Mouse (Mus musculus): ENCODE measurements at regions not wholly inside any gene's neighbourhood (a gene's known extent, or its start where the extent isn't known, plus 50 kb on each side); places are given as distances from the start of the nearest gene placed in this dataset.

DNA sequence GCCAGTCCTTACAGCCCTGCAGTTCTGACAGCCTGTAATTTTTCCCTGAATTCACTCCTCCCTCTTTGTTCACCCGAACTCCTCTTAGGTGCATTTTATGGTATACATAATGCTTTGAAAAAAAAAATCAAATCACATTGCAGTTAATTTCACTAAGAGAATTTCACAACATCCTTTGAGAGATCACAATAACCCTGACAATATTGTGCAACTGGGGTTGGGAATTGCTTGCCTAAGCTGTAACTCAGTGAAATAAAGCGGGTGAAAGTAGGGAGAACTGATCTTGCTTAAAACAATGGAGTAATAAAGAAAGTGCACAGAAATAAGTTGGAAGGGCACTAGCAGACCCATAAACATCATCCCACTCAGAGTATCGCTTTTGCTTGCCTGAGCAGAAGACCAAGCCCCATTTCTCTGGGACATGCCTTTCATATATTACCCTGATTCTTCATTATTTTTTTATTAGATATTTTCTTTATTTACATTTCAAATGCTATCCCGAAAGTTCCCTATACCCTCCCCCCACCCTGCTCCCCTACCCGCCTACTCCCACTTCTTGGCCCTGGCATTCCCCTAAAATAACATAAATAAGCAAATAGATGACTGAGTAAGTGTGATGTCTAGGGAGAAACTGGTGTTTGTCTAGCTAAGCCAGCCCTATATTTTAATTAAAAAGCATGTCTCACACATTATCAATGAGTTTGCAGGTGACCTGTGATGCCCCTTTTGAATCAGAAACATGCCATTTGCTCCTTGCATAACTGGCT, 557.2 kb upstream of the Gm9747 start:
- Histone ChIP-seq H3K4me1 (ENCODE audit: control insufficient read depth in 2 of 2, insufficient read depth in 2 of 2, low read length in 2 of 2, poor library complexity in 1 of 2) (no peaks in the 10 kb centered on the region), H3K9me3 (ENCODE audit: control insufficient read depth, insufficient read depth, low read depth, low read length) (no peaks in the 10 kb centered on the region), H3K9ac (ENCODE audit: insufficient read depth, low read depth, low read length, poor library complexity, severe bottlenecking) (no peak overlapping the region), H3K27ac (ENCODE audit: insufficient read depth, low read depth, low read length, poor library complexity, severe bottlenecking) (no peak overlapping the region), H3K36me3 (ENCODE audit: control insufficient read depth, insufficient read depth, low read length, poor library complexity, severe bottlenecking) (no peaks in the 10 kb centered on the region), H3K4me3 (ENCODE audit: insufficient read depth in 1 of 2, low read depth in 1 of 2, low read length in 2 of 2, poor library complexity in 1 of 2, severe bottlenecking in 1 of 2) (no peak overlapping the region)
- DNase-seq (ENCODE audit: low read depth, low spot score): no peak
- in situ Hi-C loops (cut with MboI; ENCODE audit: low sequenced_read_pairs in 2 of 2, unreplicated experiment in 2 of 2): no loop called here
- TF ChIP-seq ZC3H11A (IDR thresholded peaks at IDR 0.05; ENCODE audit: borderline replicate concordance, low read depth, low read length): no peak
- TF ChIP-seq CHD2 (IDR thresholded peaks at IDR 0.05; ENCODE audit: low read depth, low read length): no peak
- TF ChIP-seq ZNF384 (IDR thresholded peaks at IDR 0.05; ENCODE audit: low read depth, low read length): no peak
- no peak for TF ChIP-seq MAFK (IDR thresholded peaks at IDR 0.05; ENCODE audit: insufficient read depth, low read depth, low read length)
- TF ChIP-seq HCFC1 (IDR thresholded peaks at IDR 0.05; ENCODE audit: borderline replicate concordance, insufficient read depth, low read length): no peak

DNA sequence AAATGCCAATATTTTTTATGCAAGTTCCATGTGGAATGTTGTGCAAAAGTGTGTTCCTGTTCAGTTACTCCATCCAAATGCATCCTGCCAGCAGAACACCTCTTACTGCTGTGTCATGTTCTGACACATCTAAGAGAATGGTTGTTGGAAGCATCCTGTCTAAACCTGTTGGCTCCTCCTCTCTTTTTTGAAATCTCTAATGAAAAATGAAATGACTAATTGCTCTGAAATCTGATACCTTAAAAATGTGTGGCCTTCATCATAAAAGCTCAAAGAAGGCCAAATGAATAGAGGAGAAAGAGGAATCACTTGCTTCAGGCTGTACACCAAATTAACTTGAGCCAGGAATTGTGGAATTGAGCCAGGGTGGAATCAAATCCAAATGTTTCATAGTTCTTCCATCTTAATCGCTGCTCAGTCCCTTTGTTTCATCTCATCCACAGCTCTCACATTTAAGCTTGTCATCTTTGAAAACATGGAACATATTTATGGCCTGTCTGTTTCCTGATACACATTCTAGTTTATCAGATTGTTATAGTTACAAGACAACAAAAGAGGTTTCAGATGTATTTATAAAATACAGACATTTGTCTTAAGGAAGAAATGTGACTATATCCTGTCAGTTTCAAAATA, 555.0 kb upstream of the Gm9747 start:
- no peak for TF ChIP-seq CHD2 (IDR thresholded peaks at IDR 0.05; ENCODE audit: low read depth, low read length)
- TF ChIP-seq ZC3H11A (IDR thresholded peaks at IDR 0.05; ENCODE audit: borderline replicate concordance, low read depth, low read length): no peak
- TF ChIP-seq MAFK (IDR thresholded peaks at IDR 0.05; ENCODE audit: insufficient read depth, low read depth, low read length): no peak
- TF ChIP-seq ZNF384 (IDR thresholded peaks at IDR 0.05; ENCODE audit: low read depth, low read length): no peak
- TF ChIP-seq HCFC1 (IDR thresholded peaks at IDR 0.05; ENCODE audit: borderline replicate concordance, insufficient read depth, low read length): no peak
- no peaks in the 10 kb centered on the region for H3K36me3 ChIP-seq (ENCODE audit: control insufficient read depth, insufficient read depth, low read length, poor library complexity, severe bottlenecking)
- in situ Hi-C loops (cut with MboI; ENCODE audit: low sequenced_read_pairs in 2 of 2, unreplicated experiment in 2 of 2): no loop called here
- no peak overlapping the region for H3K4me3 ChIP-seq (ENCODE audit: insufficient read depth in 1 of 2, low read depth in 1 of 2, low read length in 2 of 2, poor library complexity in 1 of 2, severe bottlenecking in 1 of 2)
- no peak for DNase-seq (ENCODE audit: low read depth, low spot score)
- no peak overlapping the region for H3K9ac ChIP-seq (ENCODE audit: insufficient read depth, low read depth, low read length, poor library complexity, severe bottlenecking)
- H3K4me1 ChIP-seq (ENCODE audit: control insufficient read depth in 2 of 2, insufficient read depth in 2 of 2, low read length in 2 of 2, poor library complexity in 1 of 2): no peaks in the 10 kb centered on the region
- no peaks in the 10 kb centered on the region for H3K9me3 ChIP-seq (ENCODE audit: control insufficient read depth, insufficient read depth, low read depth, low read length)
- H3K27ac ChIP-seq (ENCODE audit: insufficient read depth, low read depth, low read length, poor library complexity, severe bottlenecking): no peak overlapping the region

DNA sequence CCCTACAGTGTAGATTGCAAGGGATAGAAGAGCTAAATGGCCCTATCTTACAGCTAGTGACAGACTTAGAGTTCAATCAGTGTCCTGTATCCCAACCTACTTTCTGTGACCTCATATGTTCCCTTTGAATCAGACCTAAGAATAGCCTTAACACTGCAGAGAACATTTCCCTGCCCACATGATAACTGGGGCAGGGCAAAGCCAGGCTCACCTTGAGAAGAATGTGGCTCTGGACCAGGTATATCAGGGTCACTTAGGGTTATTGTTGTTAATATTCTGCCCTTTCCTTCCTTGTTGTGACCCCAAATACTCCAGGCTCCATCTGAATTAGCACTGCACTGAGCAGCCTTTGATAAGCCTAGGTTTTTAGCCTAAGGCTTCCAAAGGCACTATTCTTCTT, 536.8 kb upstream of the Gm9747 start:
- H3K36me3 ChIP-seq (ENCODE audit: control insufficient read depth, insufficient read depth, low read length, poor library complexity, severe bottlenecking): no peaks in the 10 kb centered on the region
- no peak overlapping the region for H3K27ac ChIP-seq (ENCODE audit: insufficient read depth, low read depth, low read length, poor library complexity, severe bottlenecking)
- H3K9me3 ChIP-seq (ENCODE audit: control insufficient read depth, insufficient read depth, low read depth, low read length): peaks cover 14% of the 10 kb centered on the region
- no peak overlapping the region for H3K4me3 ChIP-seq (ENCODE audit: insufficient read depth in 1 of 2, low read depth in 1 of 2, low read length in 2 of 2, poor library complexity in 1 of 2, severe bottlenecking in 1 of 2)
- in situ Hi-C loops (cut with MboI; ENCODE audit: low sequenced_read_pairs in 2 of 2, unreplicated experiment in 2 of 2): no loop called here
- H3K4me1 ChIP-seq (ENCODE audit: control insufficient read depth in 2 of 2, insufficient read depth in 2 of 2, low read length in 2 of 2, poor library complexity in 1 of 2): no peaks in the 10 kb centered on the region
- no peak for TF ChIP-seq CHD2 (IDR thresholded peaks at IDR 0.05; ENCODE audit: low read depth, low read length)
- no peak for TF ChIP-seq ZC3H11A (IDR thresholded peaks at IDR 0.05; ENCODE audit: borderline replicate concordance, low read depth, low read length)
- TF ChIP-seq HCFC1 (IDR thresholded peaks at IDR 0.05; ENCODE audit: borderline replicate concordance, insufficient read depth, low read length): no peak
- TF ChIP-seq MAFK (IDR thresholded peaks at IDR 0.05; ENCODE audit: insufficient read depth, low read depth, low read length): no peak
- TF ChIP-seq ZNF384 (IDR thresholded peaks at IDR 0.05; ENCODE audit: low read depth, low read length): no peak
- DNase-seq (ENCODE audit: low read depth, low spot score): no peak
- no peak overlapping the region for H3K9ac ChIP-seq (ENCODE audit: insufficient read depth, low read depth, low read length, poor library complexity, severe bottlenecking)

DNA sequence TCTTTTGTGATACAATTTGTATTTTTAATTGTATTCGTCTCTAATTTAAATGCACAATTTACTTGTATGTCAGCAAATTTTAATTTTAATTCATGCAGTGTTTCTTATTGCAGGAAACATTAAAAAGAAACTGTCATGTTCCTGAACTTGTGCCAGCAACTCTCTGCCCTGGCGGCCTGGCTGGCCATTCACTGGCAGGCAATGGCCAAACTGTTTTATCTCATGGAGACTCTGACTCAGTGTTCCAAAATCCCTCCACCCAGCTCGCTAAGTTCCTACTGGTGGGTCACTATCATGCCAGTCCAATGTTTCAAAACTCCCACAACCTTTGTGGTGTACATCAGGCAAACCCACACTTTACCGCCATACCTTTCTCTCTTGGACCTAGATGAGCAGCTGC, 523.7 kb upstream of the Gm9747 start:
- in situ Hi-C loops (cut with MboI; ENCODE audit: low sequenced_read_pairs in 2 of 2, unreplicated experiment in 2 of 2): no loop called here

More for the DNA sequence above, 523.7 kb upstream of the Gm9747 start:
- H3K9ac ChIP-seq (ENCODE audit: insufficient read depth, low read depth, low read length, poor library complexity, severe bottlenecking): no peak overlapping the region
- H3K4me1 ChIP-seq (ENCODE audit: control insufficient read depth in 2 of 2, insufficient read depth in 2 of 2, low read length in 2 of 2, poor library complexity in 1 of 2): no peaks in the 10 kb centered on the region
- no peaks in the 10 kb centered on the region for H3K9me3 ChIP-seq (ENCODE audit: control insufficient read depth, insufficient read depth, low read depth, low read length)
- no peak for DNase-seq (ENCODE audit: low read depth, low spot score)
- no peak overlapping the region for H3K4me3 ChIP-seq (ENCODE audit: insufficient read depth in 1 of 2, low read depth in 1 of 2, low read length in 2 of 2, poor library complexity in 1 of 2, severe bottlenecking in 1 of 2)
- H3K36me3 ChIP-seq (ENCODE audit: control insufficient read depth, insufficient read depth, low read length, poor library complexity, severe bottlenecking): no peaks in the 10 kb centered on the region
- H3K27ac ChIP-seq (ENCODE audit: insufficient read depth, low read depth, low read length, poor library complexity, severe bottlenecking): no peak overlapping the region
- no peak for TF ChIP-seq ZC3H11A (IDR thresholded peaks at IDR 0.05; ENCODE audit: borderline replicate concordance, low read depth, low read length)
- no peak for TF ChIP-seq CHD2 (IDR thresholded peaks at IDR 0.05; ENCODE audit: low read depth, low read length)
- no peak for TF ChIP-seq MAFK (IDR thresholded peaks at IDR 0.05; ENCODE audit: insufficient read depth, low read depth, low read length)
- TF ChIP-seq ZNF384 (IDR thresholded peaks at IDR 0.05; ENCODE audit: low read depth, low read length): no peak
- TF ChIP-seq HCFC1 (IDR thresholded peaks at IDR 0.05; ENCODE audit: borderline replicate concordance, insufficient read depth, low read length): no peak
